ENCODE assay signal across 19 mouse cellular contexts in genomic region chr16:97309796-97310569, GRCm38 (mm10). TPM values are rescaled to one million over a fixed set of nuclear protein-coding genes. Genes with fewer than 3 reads are reported as not detected.
DNase-seq lines count a peak whose midpoint lies in the region; ATAC-seq and TF ChIP-seq lines count a peak whose summit lies in the region.
"Had no signal": no experiment of that assay in that cellular context is flagged by ENCODE, and none has a peak within 500 bp of the region (broad histone marks: within the 10 kb centered on the region; RNA-seq: fewer than 3 reads in every experiment).

No protein-coding gene starts in this region.

- H3K4me3 ChIP-seq in heart, embryonic 12.5 days: no peak overlapping the region
- H3K4me3 ChIP-seq in lung, embryonic 16.5 days (ENCODE audit: low read length): no peak overlapping the region
- no peak overlapping the region for H3K4me3 ChIP-seq in lung, postnatal 0 days (ENCODE audit: low read depth, low read length)
- H3K4me3 ChIP-seq in intestine, embryonic 15.5 days (replicated peaks): no peak overlapping the region
- H3K4me3 ChIP-seq: limb, embryonic 15.5 days; neural tube, embryonic 13.5 days had no signal

- H3K27me3 ChIP-seq in heart, embryonic 12.5 days (replicated peaks): no peaks in the 10 kb centered on the region
- H3K27me3 ChIP-seq in lung, embryonic 16.5 days (ENCODE audit: control insufficient read depth, insufficient read depth, low read depth, low read length): no peaks in the 10 kb centered on the region
- no peaks in the 10 kb centered on the region for H3K27me3 ChIP-seq in lung, postnatal 0 days (replicated peaks; ENCODE audit: insufficient read depth, low read length)
- no peaks in the 10 kb centered on the region for H3K27me3 ChIP-seq in intestine, embryonic 15.5 days (replicated peaks)
- H3K27me3 ChIP-seq: limb, embryonic 15.5 days; neural tube, embryonic 13.5 days had no signal

- H3K9me3 ChIP-seq in heart, embryonic 12.5 days (replicated peaks): no peaks in the 10 kb centered on the region; the same call in 1 of the 2 replicates
- no peaks in the 10 kb centered on the region for H3K9me3 ChIP-seq in lung, embryonic 16.5 days (ENCODE audit: control insufficient read depth, low read length)
- H3K9me3 ChIP-seq in lung, postnatal 0 days (ENCODE audit: low read length): no peaks in the 10 kb centered on the region
- H3K9me3 ChIP-seq in intestine, embryonic 15.5 days: no peaks in the 10 kb centered on the region
- H3K9me3 ChIP-seq: G1E; limb, embryonic 15.5 days; neural tube, embryonic 13.5 days had no signal

- no peak for DNase-seq in heart, adult 8-10 months (ENCODE audit: low spot score)
- DNase-seq in lung, postnatal 0 days (ENCODE audit: low spot score): no peak
- peak; percentile 30 for DNase-seq in thymus, postnatal 4 days
- DNase-seq in adipocyte (ENCODE audit: low spot score): no peak
- no peak for DNase-seq in left cerebral cortex, adult 9 months (ENCODE audit: low spot score in 2 of 2)
- DNase-seq: adrenal gland, postnatal 25 days; B cell, adult 2 months; cerebellum, adult 9-11 months; embryo, embryonic 11 days; lung, adult 2 months had no signal

- no peak for TF ChIP-seq EP300 in lung, postnatal 0 days (IDR thresholded peaks at IDR 0.05)

- peaks cover 16% of the 10 kb centered on the region for H3K4me1 ChIP-seq in heart, embryonic 12.5 days (replicated peaks)
- no peaks in the 10 kb centered on the region for H3K4me1 ChIP-seq in lung, embryonic 16.5 days (replicated peaks; ENCODE audit: control insufficient read depth, insufficient read depth, low read length)
- H3K4me1 ChIP-seq in lung, postnatal 0 days (ENCODE audit: insufficient read depth, low read depth, low read length): no peaks in the 10 kb centered on the region
- H3K4me1 ChIP-seq in intestine, embryonic 15.5 days (replicated peaks): 0 out of 2 replicates have a peak, but pooled peaks cover 2% of the 10 kb centered on the region

- WGBS in heart, embryonic 12.5 days: 61% methylated on average over 4 of the region's 4 CpGs
- 56% methylated on average over 4 of the region's 4 CpGs for WGBS in lung, embryonic 16.5 days
- WGBS in lung, postnatal 0 days: 60% methylated on average over 4 of the region's 4 CpGs
- 62% methylated on average over 4 of the region's 4 CpGs for WGBS in intestine, embryonic 15.5 days

- no peaks in the 10 kb centered on the region for H3K36me3 ChIP-seq in heart, embryonic 12.5 days
- no peaks in the 10 kb centered on the region for H3K36me3 ChIP-seq in lung, embryonic 16.5 days (ENCODE audit: control insufficient read depth, insufficient read depth, low read length)
- no peaks in the 10 kb centered on the region for H3K36me3 ChIP-seq in lung, postnatal 0 days (ENCODE audit: insufficient read depth, low read length)
- H3K36me3 ChIP-seq in intestine, embryonic 15.5 days: no peaks in the 10 kb centered on the region
- H3K36me3 ChIP-seq: G1E; limb, embryonic 15.5 days; neural tube, embryonic 13.5 days had no signal

- ATAC-seq in heart, embryonic 12.5 days (ENCODE audit: insufficient number of reproducible peaks, low FRiP score): 0 out of 2 replicates have a peak, but pooled peaks have one; percentile 34
- ATAC-seq in lung, embryonic 16.5 days (ENCODE audit: low read depth): peak; percentile 61
- ATAC-seq in lung, postnatal 0 days: no peak
- ATAC-seq in intestine, embryonic 15.5 days: peak; percentile 51
- ATAC-seq: forebrain, embryonic 14.5 days; midbrain, embryonic 16.5 days had no signal

- H3K27ac ChIP-seq in heart, embryonic 12.5 days (ENCODE audit: poor library complexity, severe bottlenecking): peak overlapping the region; percentile 22; the same call in 1 of the 2 replicates
- H3K27ac ChIP-seq in lung, embryonic 16.5 days (ENCODE audit: low read length): no peak overlapping the region
- no peak overlapping the region for H3K27ac ChIP-seq in lung, postnatal 0 days (ENCODE audit: low read length)
- H3K27ac ChIP-seq in intestine, embryonic 15.5 days: no peak overlapping the region
- H3K27ac ChIP-seq: hindbrain, embryonic 14.5 days; limb, embryonic 15.5 days; neural tube, embryonic 13.5 days had no signal

- no peak overlapping the region for H3K9ac ChIP-seq in heart, embryonic 12.5 days
- H3K9ac ChIP-seq in lung, embryonic 16.5 days (ENCODE audit: low read length): no peak overlapping the region
- no peak overlapping the region for H3K9ac ChIP-seq in lung, postnatal 0 days (replicated peaks; ENCODE audit: low read depth)
- no peak overlapping the region for H3K9ac ChIP-seq in intestine, embryonic 15.5 days
- H3K9ac ChIP-seq: hindbrain, embryonic 14.5 days; limb, embryonic 15.5 days; neural tube, embryonic 13.5 days had no signal

- TF ChIP-seq CTCF in lung, postnatal 0 days (IDR thresholded peaks at IDR 0.05): no peak

- no peak overlapping the region for H3K4me2 ChIP-seq in heart, embryonic 12.5 days
- H3K4me2 ChIP-seq in lung, embryonic 16.5 days (ENCODE audit: low read depth, low read length): no peak overlapping the region
- no peak overlapping the region for H3K4me2 ChIP-seq in lung, postnatal 0 days (replicated peaks; ENCODE audit: low read depth, low read length)
- H3K4me2 ChIP-seq in intestine, embryonic 15.5 days (replicated peaks): no peak overlapping the region
- H3K4me2 ChIP-seq: hindbrain, embryonic 14.5 days; limb, embryonic 15.5 days; neural tube, embryonic 13.5 days had no signal

RNA-seq across cellular contexts. Expression of gene Bace2, which starts 46.6 kb away (rescaled TPM):
- 61.0 and 66.2 TPM in 2 replicates for polyA plus RNA-seq in heart, embryonic 12.5 days (2016; fragmentation: Nextera tagmentation; extraction: Ambion mirVana)
- total RNA-seq in heart, adult 8-10 months (2022): 10 to 100 TPM in 3 of 4 experiments, 1 to 10 TPM in 1; 8.1 to 17.8 (median 13.8) TPM
- 10.0 and 11.9 TPM in 2 replicates for polyA plus RNA-seq in lung, embryonic 16.5 days (2015; fragmentation: Nextera tagmentation; extraction: Ambion mirVana)
- 13.8 and 16.2 TPM in 2 replicates for polyA plus RNA-seq in lung, postnatal 0 days (2015; fragmentation: Nextera tagmentation; extraction: Ambion mirVana)
- 13.4 and 13.6 TPM in 2 replicates for polyA plus RNA-seq in intestine, embryonic 15.5 days (2015; fragmentation: Nextera tagmentation; extraction: Ambion mirVana)
- polyA plus RNA-seq: G1E had no signal
